Mouse (Mus musculus) embryonic fibroblast, embryonic 13.5 days (primary cell): ENCODE measurements at regions not wholly inside any gene's neighbourhood (a gene's known extent, or its start where the extent isn't known, plus 50 kb on each side); places are given as distances from the start of the nearest gene placed in this dataset.

Experiments used
- CTCF ChIP-seq: IDR thresholded peaks from 2 replicates; pipeline ENCODE4 v1.5.1; 2011; ENCODE audit warnings: mild to moderate bottlenecking, control low read depth, low read length, moderate library complexity, borderline replicate concordance; ENCODE audit not compliant: insufficient read depth
- POLR2A ChIP-seq: IDR thresholded peaks from 2 replicates; pipeline ENCODE4 v1.6.1; 2011; ENCODE audit warnings: low read depth, mild to moderate bottlenecking, control low read depth, low read length, moderate library complexity

DNA sequence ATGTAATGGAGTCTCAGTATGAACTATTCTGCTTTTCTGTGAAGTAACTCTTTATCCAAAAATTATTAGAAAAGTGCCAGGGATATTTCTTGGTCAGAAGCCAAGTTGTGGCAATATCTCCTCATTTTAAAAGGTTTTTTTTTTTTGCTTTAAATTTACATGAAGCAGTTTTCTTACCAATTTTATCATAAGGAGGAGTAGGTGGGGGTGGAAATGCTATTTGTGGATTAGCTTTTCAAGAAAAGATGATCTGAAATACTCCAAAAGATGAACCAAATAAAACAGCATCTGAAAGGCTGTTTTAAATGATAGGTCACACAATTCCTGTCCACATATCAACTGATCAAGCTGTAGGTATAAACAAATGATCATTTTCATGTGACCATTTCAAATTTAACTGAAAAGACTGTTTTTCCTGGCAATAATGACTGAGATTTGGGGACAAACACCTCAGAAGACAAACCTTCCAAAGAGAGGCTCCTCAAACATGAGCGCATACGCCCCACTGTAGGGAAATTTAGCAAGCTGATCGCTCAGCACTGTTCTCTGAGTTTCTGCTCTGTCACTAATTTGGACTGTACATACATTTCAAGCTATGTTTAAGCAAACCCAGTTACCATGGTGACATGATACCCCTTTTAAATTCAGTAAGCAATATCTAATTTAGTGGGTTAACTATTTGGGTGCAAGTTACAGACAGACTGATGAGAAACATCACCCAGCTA lies 325.8 kb downstream of the Ppp3ca start:
- TF ChIP-seq POLR2A (no peak), CTCF (no peak)
